Mouse (Mus musculus) liver, embryonic 13.5 days (tissue): ENCODE data around the gene Nsun7. TPM values are rescaled to one million over a fixed set of nuclear protein-coding genes. Genes with fewer than 3 reads are reported as not detected.

ENCODE experiments used
- ATAC-seq: fragments of 200-750 bp; cut with Nextera tagmentation; 2 replicates; pipeline ENCODE4 v1.8.0; 2017; ENCODE audit warnings: low read depth, mild to moderate bottlenecking, moderate number of reproducible peaks, moderate library complexity
- DNase-seq: peaks from one replicate; pipeline ENCODE4 v3.0.0; 2022
- H3K27ac ChIP-seq: fragments of 300-500 bp; sonication (generic); 2 replicates; pipeline ENCODE4 v1.5.1; 2015; ENCODE audit warnings: moderate library complexity, mild to moderate bottlenecking, inconsistent platforms
- H3K27me3 ChIP-seq: fragments of 300-500 bp; sonication (generic); 2 replicates; pipeline ENCODE4 v1.6.1; 2015; ENCODE audit warnings: mild to moderate bottlenecking, inconsistent platforms
- H3K36me3 ChIP-seq: fragments of 300-500 bp; sonication (generic); 2 replicates; pipeline ENCODE4 v1.6.1; 2015; ENCODE audit warnings: mild to moderate bottlenecking, inconsistent platforms
- H3K4me1 ChIP-seq: fragments of 300-500 bp; sonication (generic); replicated peaks from 2 replicates; pipeline ENCODE4 v1.6.1; 2015; ENCODE audit warnings: inconsistent platforms
- H3K4me2 ChIP-seq: fragments of 300-500 bp; sonication (generic); 2 replicates; pipeline ENCODE4 v1.6.1; 2015; ENCODE audit warnings: inconsistent platforms, mild to moderate bottlenecking, moderate library complexity
- H3K4me3 ChIP-seq: fragments of 300-500 bp; sonication (generic); replicated peaks from 2 replicates; pipeline ENCODE4 v1.5.1; 2015; ENCODE audit warnings: mild to moderate bottlenecking, inconsistent platforms
- H3K9ac ChIP-seq: fragments of 300-500 bp; sonication (generic); 2 replicates; pipeline ENCODE4 v1.6.1; 2015; ENCODE audit warnings: mild to moderate bottlenecking, inconsistent platforms
- H3K9me3 ChIP-seq: fragments of 300-500 bp; sonication (generic); replicated peaks from 2 replicates; pipeline ENCODE4 v1.6.1; 2016; ENCODE audit warnings: inconsistent platforms
- WGBS: fragments of 180-500 bp; shearing (Covaris S2); methylation state at CpG from one replicate; pipeline ENCODE4 v1.1.7; 2015; ENCODE audit not compliant: insufficient replicate concordance; 5-methylcytosine and 5-hydroxymethylcytosine counted together
- polyA plus RNA-seq: library from polyadenylated mRNA; unstranded; fragments of >200 nt; fragmentation: Nextera tagmentation; extraction: Ambion mirVana; gene quantifications from 2 replicates; pipeline ENCODE4 v1.2.1, GENCODE M21; 2015

The Nsun7 gene
- polyA plus RNA-seq, 1 experiment from 2014 or later, result not detected

- WGBS, result 71% methylated on average over 6 of the region's 6 CpGs
- H3K36me3 ChIP-seq, result no peaks in the 10 kb centered on the region
- H3K4me3 ChIP-seq, result no peak overlapping the region
- H3K27me3 ChIP-seq, result no peaks in the 10 kb centered on the region
- ATAC-seq (no peak), DNase-seq (no peak)
- no peak overlapping the region for H3K4me2 ChIP-seq
- H3K9me3 ChIP-seq, result no peaks in the 10 kb centered on the region
- no peaks in the 10 kb centered on the region for H3K4me1 ChIP-seq
- H3K9ac ChIP-seq, result no peak overlapping the region
- H3K27ac ChIP-seq, result no peak overlapping the region
Measured at GRCm38 (mm10) chr5:66280742-66281141, 21.0 kb downstream of the Nsun7 start.

- Histone ChIP-seq H3K36me3 (no peaks in the 10 kb centered on the region), H3K4me2 (no peak overlapping the region), H3K27ac (no peak overlapping the region), H3K9me3 (no peaks in the 10 kb centered on the region), H3K27me3 (no peaks in the 10 kb centered on the region), H3K9ac (no peak overlapping the region), H3K4me1 (no peaks in the 10 kb centered on the region), H3K4me3 (no peak overlapping the region)
- WGBS, result 53% methylated on average over 11 of the region's 11 CpGs
- ATAC-seq (no peak), DNase-seq (no peak)
Measured at GRCm38 (mm10) chr5:66294106-66294625, 34.5 kb downstream of the Nsun7 start.

GRCm38 (mm10) chr5:66294952-66295351 lies 35.3 kb downstream of the Nsun7 start:
- Histone ChIP-seq H3K4me2 (no peak overlapping the region), H3K4me3 (no peak overlapping the region), H3K27me3 (no peaks in the 10 kb centered on the region), H3K4me1 (no peaks in the 10 kb centered on the region), H3K27ac (no peak overlapping the region), H3K9ac (no peak overlapping the region), H3K9me3 (no peaks in the 10 kb centered on the region), H3K36me3 (no peaks in the 10 kb centered on the region)
- WGBS, result 62% methylated on average over 4 of the region's 4 CpGs
- ATAC-seq, result no peak
- DNase-seq, result no peak

GRCm38 (mm10) chr5:66296116-66296515 lies 36.4 kb downstream of the Nsun7 start:
- Histone ChIP-seq H3K27ac (no peak overlapping the region), H3K4me1 (no peaks in the 10 kb centered on the region), H3K27me3 (no peaks in the 10 kb centered on the region), H3K4me3 (no peak overlapping the region), H3K9ac (no peak overlapping the region), H3K4me2 (no peak overlapping the region), H3K9me3 (no peaks in the 10 kb centered on the region), H3K36me3 (no peaks in the 10 kb centered on the region)
- no peak for DNase-seq
- no peak for ATAC-seq
- WGBS, result 81% methylated on average over 5 of the region's 5 CpGs

- DNase-seq (no peak), ATAC-seq (no peak)
- Histone ChIP-seq H3K4me3 (no peak overlapping the region), H3K4me1 (no peaks in the 10 kb centered on the region), H3K9me3 (no peaks in the 10 kb centered on the region), H3K27ac (no peak overlapping the region), H3K4me2 (no peak overlapping the region), H3K27me3 (no peaks in the 10 kb centered on the region), H3K9ac (no peak overlapping the region), H3K36me3 (0 out of 2 replicates have a peak, but pooled peaks cover 3% of the 10 kb centered on the region)
- WGBS, result 76% methylated on average over 6 of the region's 6 CpGs
Measured at GRCm38 (mm10) chr5:66298856-66299255, 39.2 kb downstream of the Nsun7 start.

- Histone ChIP-seq H3K27ac (no peak overlapping the region), H3K4me3 (no peak overlapping the region), H3K4me1 (no peaks in the 10 kb centered on the region), H3K9me3 (no peaks in the 10 kb centered on the region), H3K27me3 (no peaks in the 10 kb centered on the region), H3K9ac (no peak overlapping the region), H3K36me3 (0 out of 2 replicates have a peak, but pooled peaks cover 3% of the 10 kb centered on the region), H3K4me2 (no peak overlapping the region)
- WGBS, result 80% methylated on average over 13 of the region's 13 CpGs
- ATAC-seq (no peak), DNase-seq (no peak)
Measured at GRCm38 (mm10) chr5:66300576-66300975, 40.9 kb downstream of the Nsun7 start.

GRCm38 (mm10) chr5:66302085-66302815 lies 42.6 kb downstream of the Nsun7 start:
- no peak overlapping the region for H3K4me3 ChIP-seq
- no peaks in the 10 kb centered on the region for H3K9me3 ChIP-seq
- DNase-seq, result no peak
- no peak overlapping the region for H3K27ac ChIP-seq
- 0 out of 2 replicates have a peak, but pooled peaks cover 3% of the 10 kb centered on the region for H3K36me3 ChIP-seq
- H3K4me2 ChIP-seq, result no peak overlapping the region
- no peaks in the 10 kb centered on the region for H3K4me1 ChIP-seq
- no peak overlapping the region for H3K9ac ChIP-seq
- 81% methylated on average over 21 of the region's 21 CpGs for WGBS
- ATAC-seq, result no peak
- H3K27me3 ChIP-seq, result no peaks in the 10 kb centered on the region

- ATAC-seq (no peak), DNase-seq (no peak)
- Histone ChIP-seq H3K4me1 (no peaks in the 10 kb centered on the region), H3K27me3 (no peaks in the 10 kb centered on the region), H3K9ac (no peak overlapping the region), H3K9me3 (no peaks in the 10 kb centered on the region), H3K4me3 (no peak overlapping the region), H3K36me3 (0 out of 2 replicates have a peak, but pooled peaks cover 3% of the 10 kb centered on the region), H3K4me2 (no peak overlapping the region), H3K27ac (no peak overlapping the region)
- WGBS, result 78% methylated on average over 2 of the region's 2 CpGs
Measured at GRCm38 (mm10) chr5:66302873-66303272, 43.2 kb downstream of the Nsun7 start.

GRCm38 (mm10) chr5:66304300-66305067 lies 44.8 kb downstream of the Nsun7 start:
- Histone ChIP-seq H3K4me3 (no peak overlapping the region), H3K27me3 (no peaks in the 10 kb centered on the region), H3K9me3 (no peaks in the 10 kb centered on the region), H3K4me2 (no peak overlapping the region), H3K9ac (no peak overlapping the region), H3K4me1 (no peaks in the 10 kb centered on the region), H3K27ac (no peak overlapping the region), H3K36me3 (0 out of 2 replicates have a peak, but pooled peaks cover 3% of the 10 kb centered on the region)
- no peak for ATAC-seq
- WGBS, result 69% methylated on average over 11 of the region's 11 CpGs
- DNase-seq, result no peak

- no peak overlapping the region for H3K4me3 ChIP-seq
- no peak for DNase-seq
- H3K27me3 ChIP-seq, result no peaks in the 10 kb centered on the region
- 0 out of 2 replicates have a peak, but pooled peaks cover 3% of the 10 kb centered on the region for H3K36me3 ChIP-seq
- no peak overlapping the region for H3K9ac ChIP-seq
- WGBS, result 79% methylated on average over 8 of the region's 8 CpGs
- no peak overlapping the region for H3K4me2 ChIP-seq
- no peak for ATAC-seq
- H3K4me1 ChIP-seq, result no peaks in the 10 kb centered on the region
- no peaks in the 10 kb centered on the region for H3K9me3 ChIP-seq
- H3K27ac ChIP-seq, result no peak overlapping the region
Measured at GRCm38 (mm10) chr5:66305511-66305910, 45.8 kb downstream of the Nsun7 start.

GRCm38 (mm10) chr5:66310328-66310727 lies 50.6 kb downstream of the Nsun7 start:
- WGBS, result 64% methylated on average over 9 of the region's 9 CpGs
- no peak for DNase-seq
- Histone ChIP-seq H3K4me2 (no peak overlapping the region), H3K9ac (no peak overlapping the region), H3K36me3 (no peaks in the 10 kb centered on the region), H3K4me3 (no peak overlapping the region), H3K4me1 (no peaks in the 10 kb centered on the region), H3K9me3 (no peaks in the 10 kb centered on the region), H3K27ac (no peak overlapping the region), H3K27me3 (no peaks in the 10 kb centered on the region)
- no peak for ATAC-seq
